Mouse (Mus musculus) erythroblast, embryonic 14.5 days (primary cell): ENCODE data around the gene Map3k12. TPM values are rescaled to one million over a fixed set of nuclear protein-coding genes. Genes with fewer than 3 reads are reported as not detected.

ENCODE experiments used
- H3K27me3 ChIP-seq: 2 replicates; pipeline ENCODE4 v1.6.1; 2012; ENCODE audit warnings: inconsistent platforms; ENCODE audit not compliant: control insufficient read depth
- H3K36me3 ChIP-seq: 2 replicates; pipeline ENCODE4 v1.6.1; 2012; ENCODE audit warnings: mild to moderate bottlenecking, inconsistent platforms; ENCODE audit not compliant: control insufficient read depth
- H3K4me1 ChIP-seq: 2 replicates; pipeline ENCODE4 v1.6.1; 2012; ENCODE audit warnings: inconsistent platforms; ENCODE audit not compliant: control insufficient read depth
- H3K4me3 ChIP-seq: replicated peaks from 2 replicates; pipeline ENCODE3; 2012; ENCODE audit warnings: moderate library complexity, mild to moderate bottlenecking, inconsistent platforms
- H3K9me3 ChIP-seq: 2 replicates; pipeline ENCODE4 v1.6.1; 2012; ENCODE audit warnings: low read length, inconsistent platforms, mixed read lengths; ENCODE audit not compliant: control insufficient read depth
- GATA1 ChIP-seq: IDR thresholded peaks from 2 replicates; pipeline ENCODE4 v1.6.1; 2012; ENCODE audit warnings: low read length, inconsistent platforms, mixed read lengths
- TAL1 ChIP-seq: IDR thresholded peaks from 3 replicates; pipeline ENCODE4 v1.6.1; 2012; ENCODE audit warnings: low read length, inconsistent platforms, mixed read lengths
- polyA plus RNA-seq: library from polyadenylated mRNA; stranded (reverse); fragments of >175 nt; gene quantifications from 2 replicates; pipeline ENCODE4 v1.2.3, GENCODE M21; 2012

The Map3k12 gene
- polyA plus RNA-seq, 1 experiment, result 0.01 TPM

GRCm38 (mm10) chr15:102507561-102507960 lies 9.3 kb downstream of the Map3k12 start:
- peaks cover 16% of the 10 kb centered on the region for H3K4me1 ChIP-seq
- peaks cover 39% of the 10 kb centered on the region for H3K27me3 ChIP-seq
- H3K4me3 ChIP-seq, result no peak overlapping the region
- no peaks in the 10 kb centered on the region for H3K9me3 ChIP-seq
- peaks cover 25% of the 10 kb centered on the region for H3K36me3 ChIP-seq
- no peak for TF ChIP-seq GATA1
- no peak for TF ChIP-seq TAL1

- Histone ChIP-seq H3K27me3 (peaks cover 33% of the 10 kb centered on the region), H3K36me3 (peaks cover 32% of the 10 kb centered on the region), H3K4me1 (peaks cover 14% of the 10 kb centered on the region), H3K4me3 (no peak overlapping the region), H3K9me3 (no peaks in the 10 kb centered on the region)
- TF ChIP-seq GATA1 (no peak), TAL1 (no peak)
Observed at GRCm38 (mm10) chr15:102506864-102507263, 10.0 kb downstream of the Map3k12 start.

GRCm38 (mm10) chr15:102506464-102506830 lies 10.4 kb downstream of the Map3k12 start:
- Histone ChIP-seq H3K4me1 (peaks cover 13% of the 10 kb centered on the region), H3K27me3 (peaks cover 29% of the 10 kb centered on the region), H3K9me3 (no peaks in the 10 kb centered on the region), H3K36me3 (peaks cover 37% of the 10 kb centered on the region), H3K4me3 (no peak overlapping the region)
- TF ChIP-seq TAL1, result no peak
- no peak for TF ChIP-seq GATA1

GRCm38 (mm10) chr15:102505770-102506463 lies 10.9 kb downstream of the Map3k12 start:
- H3K4me1 ChIP-seq, result peaks cover 15% of the 10 kb centered on the region
- H3K4me3 ChIP-seq, result no peak overlapping the region
- H3K9me3 ChIP-seq, result no peaks in the 10 kb centered on the region
- peaks cover 42% of the 10 kb centered on the region for H3K36me3 ChIP-seq
- H3K27me3 ChIP-seq, result peaks cover 24% of the 10 kb centered on the region
- TF ChIP-seq TAL1 (no peak), GATA1 (no peak)

GRCm38 (mm10) chr15:102505073-102505769 lies 11.6 kb downstream of the Map3k12 start:
- Histone ChIP-seq H3K27me3 (peaks cover 17% of the 10 kb centered on the region), H3K4me3 (no peak overlapping the region), H3K36me3 (peaks cover 49% of the 10 kb centered on the region), H3K9me3 (no peaks in the 10 kb centered on the region), H3K4me1 (peaks cover 8% of the 10 kb centered on the region)
- no peak for TF ChIP-seq GATA1
- TF ChIP-seq TAL1, result no peak

GRCm38 (mm10) chr15:102503924-102504782 lies 12.7 kb downstream of the Map3k12 start:
- H3K36me3 ChIP-seq, result peaks cover 60% of the 10 kb centered on the region
- no peak overlapping the region for H3K4me3 ChIP-seq
- peaks cover 6% of the 10 kb centered on the region for H3K27me3 ChIP-seq
- TF ChIP-seq GATA1 (no peak), TAL1 (no peak)
- peaks cover 5% of the 10 kb centered on the region for H3K4me1 ChIP-seq
- no peaks in the 10 kb centered on the region for H3K9me3 ChIP-seq

- Histone ChIP-seq H3K4me1 (peaks cover 5% of the 10 kb centered on the region), H3K9me3 (no peaks in the 10 kb centered on the region), H3K36me3 (peaks cover 67% of the 10 kb centered on the region), H3K4me3 (no peak within 1 kb of the TSS), H3K27me3 (peaks cover 3% of the 10 kb centered on the region)
- TF ChIP-seq TAL1 (no peak), GATA1 (no peak)
Observed at GRCm38 (mm10) chr15:102503447-102503846, 13.4 kb downstream of the Map3k12 start, which contains the start of gene Gm10337. Gene Gm10337, plus strand, starts transcription at chr15:102503722.

- H3K27me3 ChIP-seq, result no peaks in the 10 kb centered on the region; the same call in 1 of the 2 replicates
Observed at GRCm38 (mm10) chr15:102502254-102502840, 14.5 kb downstream of the Map3k12 start.

More at GRCm38 (mm10) chr15:102502254-102502840, 14.5 kb downstream of the Map3k12 start:
- H3K4me3 ChIP-seq, result no peak overlapping the region
- peaks cover 5% of the 10 kb centered on the region for H3K4me1 ChIP-seq
- no peak for TF ChIP-seq TAL1
- no peak for TF ChIP-seq GATA1
- H3K9me3 ChIP-seq, result no peaks in the 10 kb centered on the region
- peaks cover 78% of the 10 kb centered on the region for H3K36me3 ChIP-seq
